Mouse (Mus musculus) R1 (cell line): ENCODE measurements at regions not wholly inside any gene's neighbourhood (a gene's known extent, or its start where the extent isn't known, plus 50 kb on each side); places are given as distances from the start of the nearest gene placed in this dataset.

Experiments
- DNase-seq: peaks from one replicate; pipeline ENCODE4 v3.0.0-alpha.2; 2018; ENCODE audit warnings: low read depth, low spot score

- DNase-seq = no peak
These were observed 163.0 kb downstream of the Gpr165 start for GRCm38 (mm10) chrX:96876239-96876638.

GRCm38 (mm10) chrX:96878721-96879120, 165.5 kb downstream of the Gpr165 start:
- DNase-seq = peak; percentile 6

- DNase-seq = no peak
These were observed 165.9 kb downstream of the Gpr165 start for GRCm38 (mm10) chrX:96879154-96879553.

- DNase-seq = peak; percentile 16
These were observed 171.8 kb upstream of the Pgr15l start for GRCm38 (mm10) chrX:96900636-96901035.
